Mouse (Mus musculus) hindbrain, embryonic 11.5 days (tissue): ENCODE data around the gene Kbtbd4. TPM values are rescaled to one million over a fixed set of nuclear protein-coding genes. Genes with fewer than 3 reads are reported as not detected.

Source experiments
- ATAC-seq: fragments of 200-750 bp; cut with Nextera tagmentation; 2 replicates; pipeline ENCODE4 v1.8.0; 2017; ENCODE audit warnings: mild to moderate bottlenecking, moderate TSS enrichment, moderate library complexity; ENCODE audit not compliant: low FRiP score
- DNase-seq: peaks from one replicate; pipeline ENCODE4 v3.0.0-alpha.2; 2015; ENCODE audit warnings: low spot score
- H3K27ac ChIP-seq: fragments of 300-500 bp; sonication (generic); 2 replicates; pipeline ENCODE4 v1.5.1; 2014; ENCODE audit warnings: mild to moderate bottlenecking, low read depth, low read length
- H3K27me3 ChIP-seq: fragments of 300-500 bp; sonication (generic); 2 replicates; pipeline ENCODE4 v1.6.1; 2014; ENCODE audit warnings: mild to moderate bottlenecking, low read length, moderate library complexity, mixed read lengths; ENCODE audit not compliant: control insufficient read depth, insufficient read depth
- H3K36me3 ChIP-seq: fragments of 300-500 bp; sonication (generic); 2 replicates; pipeline ENCODE4 v1.6.1; 2014; ENCODE audit warnings: mild to moderate bottlenecking, low read length, moderate library complexity, mixed read lengths; ENCODE audit not compliant: control insufficient read depth, insufficient read depth
- H3K4me1 ChIP-seq: fragments of 300-500 bp; sonication (generic); replicated peaks from 2 replicates; pipeline ENCODE4 v1.6.1; 2014; ENCODE audit warnings: low read length, mixed read lengths; ENCODE audit not compliant: control insufficient read depth, insufficient read depth
- H3K4me2 ChIP-seq: fragments of 300-500 bp; sonication (generic); replicated peaks from 2 replicates; pipeline ENCODE4 v1.6.1; 2014; ENCODE audit warnings: mild to moderate bottlenecking, low read depth, low read length
- H3K4me3 ChIP-seq: fragments of 300-500 bp; sonication (generic); 2 replicates; pipeline ENCODE4 v1.5.1; 2014; ENCODE audit warnings: low read depth, low read length
- H3K9ac ChIP-seq: fragments of 300-500 bp; sonication (generic); 2 replicates; pipeline ENCODE4 v1.6.1; 2014; ENCODE audit warnings: low read depth, low read length
- H3K9me3 ChIP-seq: fragments of 300-500 bp; sonication (generic); 2 replicates; pipeline ENCODE4 v1.6.1; 2016; ENCODE audit warnings: low read length; ENCODE audit not compliant: control insufficient read depth
- WGBS: fragments of 180-500 bp; shearing (Covaris S2); extraction: QIAGEN DNeasy Blood & Tissue Kit; methylation state at CpG from one replicate; pipeline ENCODE4 v1.1.7; 2014; 5-methylcytosine and 5-hydroxymethylcytosine counted together
- polyA plus RNA-seq: library from polyadenylated mRNA; unstranded; fragments of >200 nt; fragmentation: Nextera tagmentation; extraction: Ambion mirVana; gene quantifications from 2 replicates; pipeline ENCODE4 v1.2.1, GENCODE M21; 2014

Gene Kbtbd4
- 46.0 and 49.3 TPM in 2 replicates for polyA plus RNA-seq

DNA sequence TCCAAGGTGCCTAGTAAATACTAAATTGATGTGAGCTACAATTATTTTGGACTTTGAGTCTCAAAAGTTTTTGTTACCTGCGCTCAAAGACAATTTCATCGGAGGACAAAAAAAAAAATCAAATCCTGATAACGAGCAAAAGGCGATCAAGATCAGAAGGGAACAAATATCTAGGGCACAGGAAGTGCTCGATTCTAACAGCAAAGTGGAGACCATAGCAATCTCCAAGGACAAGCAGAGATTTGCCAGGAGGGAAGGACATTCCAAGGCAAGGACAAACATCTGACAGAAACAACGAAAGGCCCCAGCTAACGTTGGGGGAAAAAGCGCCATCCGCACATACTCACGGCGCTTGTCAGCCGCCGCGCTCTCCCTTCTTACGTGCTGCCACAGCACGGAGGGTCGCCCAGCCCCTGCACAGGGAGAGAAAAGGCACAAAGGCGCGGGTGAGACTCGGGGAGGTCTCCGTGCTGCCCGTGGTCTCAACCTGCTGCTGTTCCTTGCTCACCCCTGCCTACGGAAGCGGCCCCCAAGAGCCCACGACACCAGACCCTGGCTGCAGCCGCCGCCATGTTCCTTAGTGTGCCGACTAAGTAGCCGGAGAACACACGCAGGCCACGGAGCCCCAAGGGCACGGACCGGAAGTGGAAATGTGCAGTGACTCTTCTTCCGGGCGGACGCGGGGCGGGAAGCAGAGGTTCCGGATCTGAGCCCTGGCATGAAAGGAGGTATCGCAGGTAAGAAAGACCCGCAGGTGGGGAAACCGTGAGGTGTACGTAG is at the start of gene Kbtbd4, which contains the start of gene Ndufs3:
Kbtbd4 (plus strand) TSS at position 665 of the 780 bp plus-strand sequence.
Ndufs3 (minus strand) TSS at position 752 of the 780 bp plus-strand sequence.
- WGBS = under 1% methylated on average over 43 of the region's 43 CpGs
- Histone ChIP-seq H3K4me2 (peak within 1 kb of the TSS; percentile 40), H3K9ac (peak within 1 kb of the TSS; percentile 95), H3K27me3 (no peaks in the 10 kb centered on the region), H3K9me3 (no peaks in the 10 kb centered on the region), H3K36me3 (peaks cover 5% of the 10 kb centered on the region; the same call in 1 of the 2 replicates), H3K27ac (peak within 1 kb of the TSS; percentile 85), H3K4me1 (peaks cover 4% of the 10 kb centered on the region), H3K4me3 (peak within 1 kb of the TSS; percentile 78)
- peak; percentile 93 for ATAC-seq
- peak; percentile 95 for DNase-seq

DNA sequence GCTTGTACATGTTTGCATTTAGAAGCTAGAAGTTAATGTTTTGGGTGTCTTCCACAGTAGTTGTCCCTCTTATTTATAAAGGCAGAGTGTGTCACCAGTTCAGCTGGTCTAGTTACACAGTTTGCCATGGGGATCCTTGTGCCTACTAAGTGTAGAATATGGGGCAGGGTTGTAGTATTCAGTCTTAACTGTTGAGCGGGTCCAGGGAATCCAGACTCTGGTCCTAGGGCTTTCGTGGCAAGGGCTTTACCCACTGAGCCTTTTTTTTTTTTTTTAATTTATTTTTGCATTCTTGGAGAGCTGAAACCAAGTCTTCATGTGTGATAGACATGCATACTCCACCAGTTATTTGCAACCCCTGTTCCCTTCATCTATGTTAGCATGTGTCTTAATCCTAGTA is 43.1 kb upstream of the Kbtbd4 start:
- Histone ChIP-seq H3K36me3 (peaks cover 7% of the 10 kb centered on the region), H3K9ac (no peak overlapping the region), H3K4me1 (no peaks in the 10 kb centered on the region), H3K27ac (no peak overlapping the region), H3K9me3 (no peaks in the 10 kb centered on the region), H3K27me3 (no peaks in the 10 kb centered on the region), H3K4me2 (no peak overlapping the region), H3K4me3 (no peak overlapping the region)
- ATAC-seq (no peak), DNase-seq (no peak)
- 95% methylated on average over 2 of the region's 2 CpGs for WGBS

DNA sequence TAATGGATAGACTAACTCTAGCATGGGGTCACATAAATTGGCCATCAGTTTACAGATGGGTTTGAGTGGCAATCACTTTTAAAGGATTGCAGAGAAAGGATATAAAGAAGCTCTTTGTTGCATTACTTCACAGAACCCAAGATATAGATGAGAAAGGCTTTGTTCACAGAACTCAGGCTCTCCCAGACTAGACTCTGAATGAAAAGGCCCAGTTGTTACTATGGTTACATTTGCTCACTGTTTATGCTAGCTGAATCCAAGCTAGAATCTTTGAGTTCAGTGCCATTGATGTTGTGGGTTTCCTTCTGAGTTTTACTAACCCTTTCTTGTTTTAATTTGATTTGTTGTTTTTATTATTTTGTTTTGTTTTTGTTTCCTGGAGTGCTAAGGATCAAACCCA is 40.4 kb upstream of the Kbtbd4 start:
- Histone ChIP-seq H3K27me3 (no peaks in the 10 kb centered on the region), H3K9ac (no peak overlapping the region), H3K4me1 (no peaks in the 10 kb centered on the region), H3K4me2 (no peak overlapping the region), H3K4me3 (no peak overlapping the region), H3K36me3 (peaks cover 7% of the 10 kb centered on the region), H3K9me3 (no peaks in the 10 kb centered on the region), H3K27ac (no peak overlapping the region)
- ATAC-seq = peak; percentile 63; the same call in 1 of the 2 replicates
- DNase-seq = no peak

DNA sequence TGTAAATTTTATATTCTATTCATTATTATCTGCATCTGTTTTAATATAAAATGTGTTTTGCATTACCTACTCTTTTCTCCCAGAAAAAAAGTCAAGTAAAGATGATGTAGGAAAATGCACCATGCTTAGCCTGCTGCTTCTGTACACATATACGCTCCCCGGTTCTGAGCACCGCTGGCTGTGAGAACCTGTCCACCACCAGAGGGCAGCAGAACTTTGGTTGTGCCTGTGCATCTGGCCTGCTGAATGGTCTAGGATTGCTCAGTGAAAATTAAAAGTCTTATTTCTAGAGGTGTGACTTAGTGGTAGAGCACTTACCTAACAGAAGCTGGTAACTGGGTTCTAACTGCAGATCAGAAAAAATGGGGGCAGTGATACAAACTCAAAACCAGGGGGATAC is 38.0 kb upstream of the Kbtbd4 start:
- Histone ChIP-seq H3K4me2 (no peak overlapping the region), H3K27ac (no peak overlapping the region), H3K4me3 (no peak overlapping the region), H3K36me3 (peaks cover 4% of the 10 kb centered on the region; the same call in 1 of the 2 replicates), H3K9ac (no peak overlapping the region), H3K27me3 (no peaks in the 10 kb centered on the region), H3K9me3 (no peaks in the 10 kb centered on the region), H3K4me1 (no peaks in the 10 kb centered on the region; the same call in 1 of the 2 replicates)
- whole genome bisulfite sequencing = 38% methylated on average over 3 of the region's 3 CpGs
- DNase-seq (peak; percentile 85), ATAC-seq (peak; percentile 84)

DNA sequence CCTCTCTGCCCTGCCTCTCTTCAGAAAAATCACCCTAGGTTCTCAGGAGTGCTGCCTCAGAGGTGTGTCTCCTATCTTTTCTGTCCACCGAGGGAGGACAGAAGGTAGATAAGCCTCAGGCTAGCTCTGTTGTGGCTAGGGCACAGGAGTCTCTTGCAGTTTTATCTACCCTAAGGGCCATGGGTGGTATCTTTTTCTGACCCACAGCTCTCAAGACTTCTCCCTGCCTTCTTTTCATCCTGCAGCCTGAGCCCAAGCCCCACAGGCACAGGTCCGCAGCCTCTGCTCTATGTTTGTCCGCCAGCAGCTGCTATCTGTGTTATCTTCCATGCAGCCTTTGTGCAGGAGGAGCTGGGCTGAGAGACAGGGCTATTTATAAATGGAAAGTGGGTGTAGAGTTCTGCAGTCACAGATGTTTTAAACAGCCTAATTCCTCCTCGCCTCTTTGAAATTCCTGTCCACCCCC is 34.4 kb upstream of the Kbtbd4 start:
- DNase-seq (no peak), ATAC-seq (no peak)
- no peaks in the 10 kb centered on the region for H3K9me3 ChIP-seq
- H3K4me1 ChIP-seq = no peaks in the 10 kb centered on the region; the same call in 1 of the 2 replicates
- H3K4me2 ChIP-seq = no peak overlapping the region
- no peaks in the 10 kb centered on the region for H3K36me3 ChIP-seq
- no peaks in the 10 kb centered on the region for H3K27me3 ChIP-seq
- WGBS = 58% methylated on average over 4 of the region's 4 CpGs
- H3K4me3 ChIP-seq = no peak overlapping the region
- 0 out of 2 replicates have a peak overlapping the region, but pooled peaks have one; percentile 16 for H3K9ac ChIP-seq
- 0 out of 2 replicates have a peak overlapping the region, but pooled peaks have one; percentile 36 for H3K27ac ChIP-seq

DNA sequence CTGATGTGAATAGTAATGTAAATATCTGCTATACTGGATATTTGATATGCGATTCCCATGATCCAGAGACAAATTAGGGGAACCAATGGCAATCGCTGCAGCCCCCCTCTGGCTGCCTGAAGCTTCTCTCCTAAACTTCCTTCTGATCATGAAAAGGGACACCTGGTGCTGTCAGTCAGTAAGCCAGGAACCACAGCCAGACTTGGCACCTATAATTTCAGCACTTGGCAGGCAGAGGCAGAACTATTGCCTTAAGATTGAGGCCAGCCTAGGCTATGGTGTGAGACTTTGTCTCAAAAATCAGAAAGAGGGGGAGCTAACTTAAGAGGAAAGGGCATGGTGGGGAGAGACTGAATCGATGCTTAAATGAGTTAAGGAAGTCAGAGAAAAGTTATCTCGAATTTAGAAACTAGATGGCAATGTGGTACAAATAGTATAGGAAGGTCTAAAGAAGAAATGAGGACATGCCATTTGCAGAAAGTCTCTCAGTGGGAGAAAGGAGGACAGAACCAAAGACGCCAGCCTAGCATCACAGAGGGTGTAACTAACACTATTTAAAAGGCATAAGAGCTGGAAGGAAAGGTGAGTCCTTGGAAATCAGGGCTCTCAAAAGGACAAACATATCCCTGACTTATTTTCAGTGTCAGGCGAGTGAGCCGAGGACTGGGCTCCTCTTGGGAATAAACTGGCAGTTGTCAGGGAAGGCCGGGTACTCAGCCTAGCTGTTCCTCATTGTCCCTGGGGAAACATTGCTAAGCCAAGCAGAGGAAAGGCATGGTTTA is 33.2 kb upstream of the Kbtbd4 start:
- Histone ChIP-seq H3K4me1 (no peaks in the 10 kb centered on the region; the same call in 1 of the 2 replicates), H3K36me3 (no peaks in the 10 kb centered on the region), H3K4me3 (no peak overlapping the region), H3K9me3 (no peaks in the 10 kb centered on the region), H3K4me2 (no peak overlapping the region), H3K27me3 (no peaks in the 10 kb centered on the region), H3K27ac (no peak overlapping the region), H3K9ac (no peak overlapping the region)
- DNase-seq (no peak), ATAC-seq (no peak)
- WGBS = 75% methylated on average over 8 of the region's 8 CpGs

DNA sequence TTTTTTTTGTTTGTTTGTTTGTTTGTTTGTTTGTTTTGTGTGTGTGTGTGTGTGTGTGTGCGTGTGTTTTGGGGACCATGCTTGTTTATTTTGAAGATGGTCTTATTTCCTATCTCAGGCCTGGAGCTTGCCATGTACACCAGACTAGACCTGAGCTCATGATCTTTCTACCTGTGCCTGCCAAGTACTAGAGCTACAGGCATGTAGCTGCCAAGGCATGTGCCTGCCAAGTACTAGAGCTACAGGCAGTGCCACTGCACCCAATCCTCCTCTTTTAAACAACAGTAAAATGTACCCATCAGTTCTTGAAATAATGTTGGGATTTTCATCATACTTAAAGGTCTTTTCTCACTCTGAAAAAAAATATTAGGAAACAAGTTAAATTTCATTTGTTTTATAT is 30.5 kb upstream of the Kbtbd4 start:
- no peak overlapping the region for H3K4me3 ChIP-seq
- no peaks in the 10 kb centered on the region for H3K36me3 ChIP-seq
- no peak overlapping the region for H3K4me2 ChIP-seq
- no peaks in the 10 kb centered on the region for H3K27me3 ChIP-seq
- H3K9ac ChIP-seq = no peak overlapping the region
- ATAC-seq (no peak), DNase-seq (no peak)
- no peak overlapping the region for H3K27ac ChIP-seq
- H3K4me1 ChIP-seq = no peaks in the 10 kb centered on the region; the same call in 1 of the 2 replicates
- no peaks in the 10 kb centered on the region for H3K9me3 ChIP-seq
- WGBS = 93% methylated on average over 1 of the region's 1 CpGs

DNA sequence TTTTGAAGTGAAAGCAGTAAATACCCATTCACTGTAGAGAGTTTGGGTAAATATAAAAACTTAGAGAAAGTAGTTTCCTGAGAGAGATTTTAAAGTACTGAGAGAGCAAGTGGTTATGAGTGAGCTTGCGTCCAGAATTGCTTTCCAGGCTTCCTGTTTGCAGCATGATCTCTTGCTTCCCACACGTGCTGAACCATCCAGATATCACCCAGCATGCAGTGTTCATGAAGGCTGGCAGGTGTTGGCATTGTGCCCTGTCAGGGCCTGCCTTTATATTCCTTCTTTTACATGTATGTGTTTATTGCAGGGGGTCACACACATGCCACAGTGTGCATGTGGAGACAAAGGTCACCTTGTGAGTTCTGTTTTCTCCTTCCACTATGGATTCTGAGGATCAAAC is 29.3 kb upstream of the Kbtbd4 start:
- H3K36me3 ChIP-seq = no peaks in the 10 kb centered on the region
- H3K4me3 ChIP-seq = no peak overlapping the region
- no peak for ATAC-seq
- DNase-seq = no peak
- WGBS = 69% methylated on average over 2 of the region's 2 CpGs
- H3K27ac ChIP-seq = no peak overlapping the region
- H3K9me3 ChIP-seq = no peaks in the 10 kb centered on the region
- H3K4me1 ChIP-seq = no peaks in the 10 kb centered on the region; the same call in 1 of the 2 replicates
- no peak overlapping the region for H3K9ac ChIP-seq
- H3K27me3 ChIP-seq = no peaks in the 10 kb centered on the region
- H3K4me2 ChIP-seq = no peak overlapping the region
